Mouse (Mus musculus): ENCODE measurements around the gene Raet1e.

DNA sequence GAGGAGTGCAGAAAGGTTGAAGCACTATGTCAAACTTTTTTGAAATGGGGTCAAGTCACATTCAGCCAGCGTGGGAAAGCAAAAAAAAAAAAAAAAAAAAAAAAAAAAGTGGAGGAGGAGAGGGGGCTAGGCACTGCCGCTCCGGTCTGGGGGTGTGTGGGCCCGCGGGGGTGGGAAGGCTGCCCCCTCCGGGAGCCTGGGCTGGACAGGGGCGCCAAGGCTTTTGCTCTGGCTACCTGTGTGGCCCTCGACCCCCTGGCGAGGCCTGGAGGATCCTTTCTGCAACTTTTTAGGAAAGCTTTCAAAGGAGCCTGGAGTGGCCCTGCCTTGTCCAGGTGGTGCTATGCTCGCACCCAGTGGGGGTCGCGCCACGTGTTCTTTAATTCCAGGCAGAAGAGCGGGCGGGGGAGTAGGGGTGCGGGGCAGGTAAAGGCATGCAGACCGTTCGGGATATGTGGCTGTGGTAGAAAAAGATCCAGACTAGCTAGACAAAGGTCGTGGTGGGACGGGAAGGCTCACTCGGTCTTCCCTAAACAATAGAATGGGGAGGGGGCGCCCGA lies 1.3 kb downstream of the Raet1e start:
- TF ChIP-seq CTCF (IDR thresholded peaks at IDR 0.05; ENCODE audit: insufficient read depth, low read depth, low read length), result no peak
- no peak for TF ChIP-seq POLR2A (IDR thresholded peaks at IDR 0.05; ENCODE audit: insufficient read depth, low read depth, low read length)

Measured in olfactory bulb, adult 2 months (tissue).